Mouse (Mus musculus) thymus, adult 2 months (tissue): Measurements from ENCODE around the gene Msi1. TPM values are rescaled to one million over a fixed set of nuclear protein-coding genes. Genes with fewer than 3 reads are reported as not detected.

Experiments used
- DNase-seq: peaks from one replicate; pipeline ENCODE4 v3.0.0; 2021
- H3K27ac ChIP-seq: fragments of 200-500 bp; 2 replicates; pipeline ENCODE4 v1.5.1; 2012; ENCODE audit warnings: low read length, control low read depth; ENCODE audit not compliant: control insufficient read depth, insufficient read depth
- H3K27me3 ChIP-seq: fragments of 200-500 bp; 2 replicates; pipeline ENCODE4 v1.6.1; 2012; ENCODE audit warnings: mild to moderate bottlenecking, low read length, moderate library complexity, mixed read lengths; ENCODE audit not compliant: control insufficient read depth, insufficient read depth
- H3K36me3 ChIP-seq: fragments of 200-500 bp; 2 replicates; pipeline ENCODE4 v1.6.1; 2012; ENCODE audit warnings: mild to moderate bottlenecking, low read length, moderate library complexity; ENCODE audit not compliant: control insufficient read depth, insufficient read depth
- H3K4me1 ChIP-seq: fragments of 200-500 bp; replicated peaks from 2 replicates; pipeline ENCODE4 v1.6.1; 2012; ENCODE audit warnings: low read length; ENCODE audit not compliant: control insufficient read depth, insufficient read depth
- H3K4me3 ChIP-seq: fragments of 200-500 bp; 2 replicates; pipeline ENCODE4 v1.5.1; 2012; ENCODE audit warnings: mild to moderate bottlenecking, low read length, control low read depth, moderate library complexity; ENCODE audit not compliant: control insufficient read depth, insufficient read depth
- CTCF ChIP-seq: fragments of 200-500 bp; IDR thresholded peaks from 2 replicates; pipeline ENCODE4 v1.5.1; 2012; ENCODE audit warnings: mild to moderate bottlenecking, control low read depth, low read length, moderate library complexity, borderline replicate concordance; ENCODE audit not compliant: control insufficient read depth, poor library complexity, insufficient read depth; ENCODE audit errors: extremely low read depth
- POLR2A ChIP-seq: fragments of 200-500 bp; IDR thresholded peaks from 2 replicates; pipeline ENCODE4 v1.6.1; 2012; ENCODE audit warnings: mild to moderate bottlenecking, low read length, control low read depth, moderate library complexity; ENCODE audit not compliant: control insufficient read depth, poor library complexity, insufficient read depth; ENCODE audit errors: extremely low read depth
- WGBS: fragments of 180-500 bp; shearing (Covaris S2); methylation state at CpG from one replicate; pipeline ENCODE4 v1.1.7; 2018; 5-methylcytosine and 5-hydroxymethylcytosine counted together
- polyA plus RNA-seq: library from polyadenylated mRNA; depleted of rRNA; stranded (reverse); fragments of >200 nt; gene quantifications from 2 replicates; pipeline ENCODE4 v1.2.3, GENCODE M21; 2012

Gene Msi1
- polyA plus RNA-seq, 1 experiment: 6.6 TPM

- peaks cover 13% of the 10 kb centered on the region for H3K27me3 ChIP-seq
- H3K4me1 ChIP-seq: no peaks in the 10 kb centered on the region; the same call in 1 of the 2 replicates
- no peak for DNase-seq
- H3K36me3 ChIP-seq: no peaks in the 10 kb centered on the region
- WGBS: 11% methylated on average over 48 of the region's 48 CpGs
- H3K4me3 ChIP-seq: no peak overlapping the region
- no peak for TF ChIP-seq CTCF
- no peak for TF ChIP-seq POLR2A
- H3K27ac ChIP-seq: no peak overlapping the region
Measured at GRCm38 (mm10) chr5:115397839-115398780, 31.3 kb upstream of the Msi1 start.

GRCm38 (mm10) chr5:115402063-115402462 lies 27.3 kb upstream of the Msi1 start:
- no peak overlapping the region for H3K27ac ChIP-seq
- no peaks in the 10 kb centered on the region for H3K36me3 ChIP-seq
- no peak overlapping the region for H3K4me3 ChIP-seq
- no peak for DNase-seq
- H3K27me3 ChIP-seq: peaks cover 12% of the 10 kb centered on the region
- no peak for TF ChIP-seq POLR2A
- TF ChIP-seq CTCF: no peak
- 95% methylated on average over 8 of the region's 8 CpGs for WGBS
- no peaks in the 10 kb centered on the region; the same call in 1 of the 2 replicates for H3K4me1 ChIP-seq

GRCm38 (mm10) chr5:115403436-115404140 lies 25.8 kb upstream of the Msi1 start:
- no peak for TF ChIP-seq POLR2A
- TF ChIP-seq CTCF: no peak
- WGBS: 54% methylated on average over 17 of the region's 17 CpGs
- no peaks in the 10 kb centered on the region for H3K36me3 ChIP-seq
- no peak overlapping the region for H3K27ac ChIP-seq
- H3K4me3 ChIP-seq: no peak overlapping the region
- no peak for DNase-seq
- H3K4me1 ChIP-seq: no peaks in the 10 kb centered on the region
- peaks cover 6% of the 10 kb centered on the region; the same call in 1 of the 2 replicates for H3K27me3 ChIP-seq

GRCm38 (mm10) chr5:115404241-115404794 lies 25.1 kb upstream of the Msi1 start:
- H3K27me3 ChIP-seq: peaks cover 3% of the 10 kb centered on the region; the same call in 1 of the 2 replicates
- WGBS: 19% methylated on average over 17 of the region's 18 CpGs
- no peak overlapping the region for H3K27ac ChIP-seq
- H3K4me3 ChIP-seq: no peak overlapping the region
- TF ChIP-seq CTCF (no peak), POLR2A (no peak)
- no peaks in the 10 kb centered on the region for H3K36me3 ChIP-seq
- no peaks in the 10 kb centered on the region for H3K4me1 ChIP-seq
- no peak for DNase-seq

- DNase-seq: no peak
Measured at GRCm38 (mm10) chr5:115405205-115405604, 24.2 kb upstream of the Msi1 start.

GRCm38 (mm10) chr5:115408110-115408509 lies 21.3 kb upstream of the Msi1 start:
- WGBS: 45% methylated on average over 9 of the region's 9 CpGs
- DNase-seq: no peak
- Histone ChIP-seq H3K4me3 (no peak overlapping the region), H3K27ac (no peak overlapping the region), H3K27me3 (peaks cover 3% of the 10 kb centered on the region; the same call in 1 of the 2 replicates), H3K36me3 (no peaks in the 10 kb centered on the region), H3K4me1 (no peaks in the 10 kb centered on the region)
- TF ChIP-seq POLR2A (no peak), CTCF (no peak)

More at GRCm38 (mm10) chr5:115405205-115405604, 24.2 kb upstream of the Msi1 start:
- no peaks in the 10 kb centered on the region for H3K36me3 ChIP-seq
- H3K4me1 ChIP-seq: no peaks in the 10 kb centered on the region
- no peak overlapping the region for H3K4me3 ChIP-seq
- TF ChIP-seq POLR2A: no peak
- TF ChIP-seq CTCF: no peak
- H3K27ac ChIP-seq: no peak overlapping the region
- peaks cover 3% of the 10 kb centered on the region; the same call in 1 of the 2 replicates for H3K27me3 ChIP-seq
- 80% methylated on average over 8 of the region's 8 CpGs for WGBS
